Mouse (Mus musculus): ENCODE measurements around the gene Clmp. TPM values are rescaled to one million over a fixed set of nuclear protein-coding genes. Genes with fewer than 3 reads are reported as not detected.
"Not testable (repeated sequence)": the region's sequence is repeated elsewhere in the genome, so short reads cannot be mapped to it uniquely, and the experiment has no call there.

Clmp gene
- polyA plus RNA-seq, 1 experiment from 2014 or later: 57.0 TPM

DNA sequence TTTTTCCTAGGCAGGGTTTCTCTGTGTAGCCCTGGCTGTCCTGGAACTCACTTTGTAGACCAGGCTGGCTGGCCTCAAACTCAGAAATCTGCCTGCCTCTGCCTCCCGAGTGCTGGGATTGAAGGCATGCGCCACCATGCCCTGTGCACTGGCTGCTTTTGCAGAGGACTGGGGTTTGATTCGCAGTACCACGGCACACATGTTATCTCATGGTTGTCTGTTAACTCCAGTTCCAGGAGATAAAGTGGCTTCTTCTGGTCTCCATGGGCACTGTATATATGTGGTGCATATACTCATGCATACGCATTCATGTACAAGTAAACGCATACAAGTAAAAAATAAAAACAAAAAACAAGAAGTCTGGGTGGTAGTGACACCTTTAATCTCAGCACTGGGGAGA, 101.1 kb downstream of the Clmp start:
- not testable (repeated sequence) for H3K27me3 ChIP-seq (replicated peaks); H3K4me3 ChIP-seq; H3K9ac ChIP-seq; H3K4me2 ChIP-seq; H3K27ac ChIP-seq; ATAC-seq (replicated peaks); H3K9me3 ChIP-seq; H3K36me3 ChIP-seq (replicated peaks)
- H3K4me1 ChIP-seq: peaks cover 22% of the 10 kb centered on the region
- 98% methylated on average over 6 of the region's 6 CpGs for WGBS

DNA sequence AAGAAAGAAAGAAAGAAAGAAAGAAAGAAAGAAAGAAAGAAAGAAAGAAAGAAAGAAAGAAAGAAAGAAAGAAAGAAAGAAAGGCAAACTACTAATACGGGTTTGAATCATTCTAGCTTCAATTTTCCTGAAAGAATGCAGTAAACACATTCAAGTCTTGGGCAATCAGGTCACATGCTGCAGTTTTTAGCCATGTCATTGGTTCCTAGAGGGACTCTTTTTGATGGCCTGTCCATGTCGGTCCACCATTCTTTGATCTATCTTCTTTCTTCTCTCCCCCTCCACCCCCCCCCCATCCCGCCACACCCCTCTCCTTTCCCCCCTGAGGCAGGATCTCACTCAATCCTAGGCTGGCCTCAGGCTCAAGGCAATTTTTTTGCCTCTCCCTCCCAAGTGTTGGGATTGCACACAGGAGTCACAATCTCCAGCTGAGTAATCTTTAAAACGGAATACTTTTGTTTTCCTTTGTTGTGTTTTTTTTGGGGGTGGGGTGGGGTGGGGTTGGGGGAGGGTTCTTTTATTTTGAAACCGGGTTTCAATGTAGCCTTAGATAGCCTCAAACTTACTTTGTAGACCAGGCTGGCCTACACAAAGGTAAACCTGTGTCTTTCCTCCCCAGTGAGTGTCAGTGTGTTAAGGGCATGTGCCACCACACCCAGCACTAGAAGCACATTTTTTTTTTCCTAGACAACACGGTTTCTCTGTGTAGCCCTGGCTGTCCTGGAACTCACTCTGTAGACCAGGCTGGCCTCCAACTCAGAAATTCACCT, 106.3 kb downstream of the Clmp start:
- Histone ChIP-seq H3K9me3 (no peaks in the 10 kb centered on the region), H3K4me2 (no peak overlapping the region), H3K27me3 (replicated peaks) (no peaks in the 10 kb centered on the region), H3K27ac (no peak overlapping the region), H3K36me3 (replicated peaks) (no peaks in the 10 kb centered on the region), H3K4me1 (no peaks in the 10 kb centered on the region), H3K4me3 (no peak overlapping the region), H3K9ac (no peak overlapping the region)
- 63% methylated on average over 6 of the region's 6 CpGs for WGBS
- ATAC-seq (replicated peaks): no peak

DNA sequence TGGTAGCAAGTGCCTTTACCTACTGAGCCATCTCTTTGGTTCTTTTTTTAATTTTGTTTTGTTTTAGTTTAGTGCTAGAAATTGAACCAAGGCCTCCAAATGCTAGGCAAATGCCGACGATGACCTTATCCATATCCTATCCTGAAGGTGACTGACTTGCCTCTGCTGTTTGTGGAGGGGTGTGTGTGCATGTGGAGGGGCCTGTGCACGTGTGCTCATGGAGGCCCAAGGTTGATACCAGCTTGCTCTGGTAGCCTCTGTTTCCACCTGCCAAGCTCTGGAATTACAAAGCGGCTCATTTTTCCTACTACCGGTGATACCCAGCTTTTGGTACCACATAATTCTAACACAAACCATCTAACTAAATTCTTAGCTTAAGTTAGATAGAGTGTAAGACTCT, 107.8 kb downstream of the Clmp start:
- Histone ChIP-seq H3K36me3 (replicated peaks) (no peaks in the 10 kb centered on the region), H3K4me2 (no peak overlapping the region), H3K27me3 (replicated peaks) (no peaks in the 10 kb centered on the region), H3K4me3 (no peak overlapping the region), H3K27ac (no peak overlapping the region), H3K9me3 (no peaks in the 10 kb centered on the region), H3K9ac (no peak overlapping the region), H3K4me1 (no peaks in the 10 kb centered on the region)
- ATAC-seq (replicated peaks): no peak
- 97% methylated on average over 5 of the region's 5 CpGs for WGBS

DNA sequence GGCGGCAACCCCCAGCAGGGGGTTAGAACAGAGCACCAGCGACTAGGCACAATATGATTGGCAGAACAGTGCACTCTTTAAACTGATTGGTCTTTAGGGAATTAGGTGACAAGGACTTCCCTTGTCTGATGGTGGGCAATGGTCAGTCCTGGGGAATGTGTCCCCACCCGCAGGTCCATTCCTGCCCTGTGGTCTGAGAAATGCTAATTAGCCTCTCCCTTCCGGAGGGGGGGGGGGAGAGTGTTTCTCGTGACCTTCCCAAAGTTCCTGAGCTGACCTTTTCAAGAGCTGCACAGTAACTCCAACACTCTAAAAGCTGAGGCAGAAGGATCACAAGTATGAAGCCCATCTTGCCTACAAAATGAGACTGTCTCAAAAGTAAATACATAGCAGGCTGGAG, 108.5 kb downstream of the Clmp start:
- no peak overlapping the region for H3K4me2 ChIP-seq
- peaks cover 4% of the 10 kb centered on the region for H3K4me1 ChIP-seq
- H3K27ac ChIP-seq: no peak overlapping the region
- no peaks in the 10 kb centered on the region for H3K27me3 ChIP-seq (replicated peaks)
- no peaks in the 10 kb centered on the region for H3K36me3 ChIP-seq (replicated peaks)
- WGBS: 30% methylated on average over 5 of the region's 5 CpGs
- no peak overlapping the region for H3K4me3 ChIP-seq
- H3K9me3 ChIP-seq: no peaks in the 10 kb centered on the region
- no peak for ATAC-seq (replicated peaks)
- no peak overlapping the region for H3K9ac ChIP-seq

DNA sequence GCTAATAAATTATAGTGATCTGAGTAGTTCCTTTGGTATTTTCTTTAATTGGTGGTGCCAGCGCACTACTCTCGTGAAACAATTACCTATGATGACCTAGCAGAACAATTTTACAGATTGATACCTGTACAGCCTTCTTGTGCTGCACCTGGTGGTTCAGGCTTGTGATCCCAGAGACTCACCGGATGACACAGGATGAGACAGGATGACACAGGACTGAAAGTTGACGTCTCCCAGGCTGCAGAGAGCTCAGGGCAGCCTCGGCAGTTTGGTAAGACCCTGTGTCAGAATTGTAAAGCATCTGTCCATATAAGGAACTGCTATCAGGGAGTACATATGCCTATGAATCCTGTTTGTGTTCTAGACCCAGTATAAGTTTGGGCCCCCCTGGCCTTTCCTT, 109.2 kb downstream of the Clmp start:
- ATAC-seq (replicated peaks): no peak
- H3K4me3 ChIP-seq: no peak overlapping the region
- peaks cover 5% of the 10 kb centered on the region for H3K4me1 ChIP-seq
- no peak overlapping the region for H3K4me2 ChIP-seq
- H3K27me3 ChIP-seq (replicated peaks): no peaks in the 10 kb centered on the region
- H3K27ac ChIP-seq: no peak overlapping the region
- WGBS: 71% methylated on average over 5 of the region's 5 CpGs
- no peak overlapping the region for H3K9ac ChIP-seq
- no peaks in the 10 kb centered on the region for H3K36me3 ChIP-seq (replicated peaks)
- H3K9me3 ChIP-seq: no peaks in the 10 kb centered on the region

DNA sequence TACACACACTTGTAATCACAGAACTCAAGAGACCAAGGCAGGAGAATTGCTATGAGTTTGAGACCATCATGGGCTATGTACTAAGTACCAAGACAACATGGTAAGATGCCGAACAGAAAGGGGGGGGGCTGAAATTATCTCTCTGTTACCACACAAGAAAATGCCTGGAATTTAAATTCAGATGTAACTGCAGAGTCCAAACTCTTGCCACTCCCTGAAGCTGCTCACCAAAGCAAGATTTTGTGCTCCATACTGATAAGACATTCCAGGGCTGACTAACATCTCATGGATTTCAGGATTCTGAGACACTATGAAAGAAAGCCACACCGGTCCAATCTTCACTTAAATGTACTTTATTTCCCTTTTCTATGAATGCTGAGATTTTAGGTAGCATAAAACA, 109.8 kb downstream of the Clmp start:
- Histone ChIP-seq H3K27ac (no peak overlapping the region), H3K9me3 (no peaks in the 10 kb centered on the region), H3K27me3 (replicated peaks) (no peaks in the 10 kb centered on the region), H3K4me1 (peaks cover 5% of the 10 kb centered on the region), H3K4me3 (no peak overlapping the region), H3K9ac (no peak overlapping the region), H3K4me2 (no peak overlapping the region), H3K36me3 (replicated peaks) (no peaks in the 10 kb centered on the region)
- 93% methylated on average over 2 of the region's 2 CpGs for WGBS
- ATAC-seq (replicated peaks): no peak

DNA sequence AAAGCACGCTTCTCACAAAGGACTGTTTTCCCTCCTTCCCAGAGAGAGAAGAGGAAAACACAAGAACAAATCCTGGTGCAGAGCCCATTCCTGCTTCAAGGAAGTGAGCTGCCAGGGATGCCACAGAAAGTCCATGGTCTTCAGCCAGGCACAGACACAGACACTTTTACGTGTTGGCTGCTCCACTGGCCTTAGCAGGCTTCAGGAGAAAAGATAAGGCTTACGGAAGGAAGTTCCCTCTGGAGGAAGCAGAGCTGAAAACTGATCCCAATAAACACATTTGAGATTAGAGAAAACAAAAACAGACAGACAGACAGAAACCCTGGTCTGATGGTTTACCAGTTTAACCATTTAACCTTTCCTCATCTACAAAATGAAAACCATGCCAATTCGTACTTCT, 110.3 kb downstream of the Clmp start:
- no peaks in the 10 kb centered on the region for H3K27me3 ChIP-seq (replicated peaks)
- no peak for ATAC-seq (replicated peaks)
- H3K9me3 ChIP-seq: no peaks in the 10 kb centered on the region
- no peak overlapping the region for H3K4me3 ChIP-seq
- H3K4me2 ChIP-seq: no peak overlapping the region
- peaks cover 5% of the 10 kb centered on the region for H3K4me1 ChIP-seq
- H3K27ac ChIP-seq: no peak overlapping the region
- H3K36me3 ChIP-seq (replicated peaks): no peaks in the 10 kb centered on the region
- H3K9ac ChIP-seq: no peak overlapping the region
- WGBS: 78% methylated on average over 4 of the region's 4 CpGs

DNA sequence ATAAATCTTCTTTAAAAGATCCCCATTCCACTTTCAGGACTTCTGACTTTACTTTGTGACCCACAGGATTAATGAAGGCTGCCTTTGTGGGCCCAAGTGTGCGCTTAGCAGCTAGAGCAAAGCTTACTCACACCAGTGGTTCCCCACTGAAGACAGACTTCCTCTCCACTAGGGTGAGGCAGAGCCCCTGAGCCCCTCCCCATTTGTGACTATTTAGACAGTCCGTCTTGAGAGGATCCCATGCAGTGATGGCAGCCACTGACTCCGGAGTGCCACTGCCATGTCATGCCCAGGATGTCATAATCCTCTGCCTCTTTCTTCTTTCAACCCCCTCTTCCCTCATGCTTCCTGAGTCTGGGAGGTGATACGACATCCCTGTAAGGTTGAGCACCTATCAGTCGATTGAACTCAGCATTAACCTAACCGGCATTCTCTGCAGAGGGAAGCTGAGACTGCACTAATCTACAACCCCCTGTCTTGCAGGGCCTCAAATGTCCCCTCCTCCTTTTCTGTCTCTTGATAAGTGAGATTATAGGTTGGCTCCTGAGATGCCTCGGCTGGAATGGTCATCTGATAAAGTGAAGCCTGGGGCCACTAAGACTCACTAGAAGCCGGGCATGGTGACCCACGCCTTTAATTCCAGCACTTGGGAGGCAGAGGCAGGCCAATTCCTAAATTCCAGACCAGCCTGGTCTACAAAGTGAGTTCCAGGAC, 112.6 kb downstream of the Clmp start:
- no peaks in the 10 kb centered on the region for H3K9me3 ChIP-seq
- H3K4me3 ChIP-seq: no peak overlapping the region
- peaks cover 9% of the 10 kb centered on the region for H3K4me1 ChIP-seq
- no peaks in the 10 kb centered on the region for H3K36me3 ChIP-seq (replicated peaks)
- no peaks in the 10 kb centered on the region for H3K27me3 ChIP-seq (replicated peaks)
- H3K4me2 ChIP-seq: no peak overlapping the region
- no peak for ATAC-seq (replicated peaks)
- peak overlapping the region; percentile 99; the same call in 1 of the 2 replicates for H3K27ac ChIP-seq
- H3K9ac ChIP-seq: no peak overlapping the region
- WGBS: 75% methylated on average over 9 of the region's 9 CpGs

DNA sequence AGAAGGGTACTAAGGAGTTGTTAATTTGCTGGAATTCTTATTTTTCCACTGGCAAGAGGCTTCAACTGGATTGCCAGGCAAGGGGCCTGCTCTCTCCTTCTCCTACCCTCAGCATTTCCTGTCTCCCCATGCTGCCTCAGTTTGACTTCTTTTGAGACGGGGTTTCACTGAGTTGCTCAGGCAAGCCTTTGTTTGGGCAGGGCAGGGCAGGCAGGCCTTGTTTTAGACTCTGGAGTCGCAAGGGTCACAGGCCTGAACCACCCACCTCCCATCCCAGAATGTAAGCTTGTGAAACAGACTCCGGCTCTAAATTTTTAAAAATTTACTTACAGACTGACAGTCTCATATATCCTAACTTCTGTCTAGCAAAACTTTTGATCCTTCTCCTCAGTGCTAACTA, 113.3 kb downstream of the Clmp start:
- peaks cover 17% of the 10 kb centered on the region for H3K4me1 ChIP-seq
- no peak for ATAC-seq (replicated peaks)
- H3K36me3 ChIP-seq (replicated peaks): 0 out of 2 replicates have a peak, but pooled peaks cover 3% of the 10 kb centered on the region
- WGBS: 36% methylated on average over 3 of the region's 3 CpGs
- no peaks in the 10 kb centered on the region for H3K27me3 ChIP-seq (replicated peaks)
- peak overlapping the region; percentile 99 for H3K27ac ChIP-seq
- H3K9ac ChIP-seq: no peak overlapping the region
- H3K4me3 ChIP-seq: no peak overlapping the region
- no peaks in the 10 kb centered on the region for H3K9me3 ChIP-seq
- H3K4me2 ChIP-seq: peak overlapping the region; percentile 62

DNA sequence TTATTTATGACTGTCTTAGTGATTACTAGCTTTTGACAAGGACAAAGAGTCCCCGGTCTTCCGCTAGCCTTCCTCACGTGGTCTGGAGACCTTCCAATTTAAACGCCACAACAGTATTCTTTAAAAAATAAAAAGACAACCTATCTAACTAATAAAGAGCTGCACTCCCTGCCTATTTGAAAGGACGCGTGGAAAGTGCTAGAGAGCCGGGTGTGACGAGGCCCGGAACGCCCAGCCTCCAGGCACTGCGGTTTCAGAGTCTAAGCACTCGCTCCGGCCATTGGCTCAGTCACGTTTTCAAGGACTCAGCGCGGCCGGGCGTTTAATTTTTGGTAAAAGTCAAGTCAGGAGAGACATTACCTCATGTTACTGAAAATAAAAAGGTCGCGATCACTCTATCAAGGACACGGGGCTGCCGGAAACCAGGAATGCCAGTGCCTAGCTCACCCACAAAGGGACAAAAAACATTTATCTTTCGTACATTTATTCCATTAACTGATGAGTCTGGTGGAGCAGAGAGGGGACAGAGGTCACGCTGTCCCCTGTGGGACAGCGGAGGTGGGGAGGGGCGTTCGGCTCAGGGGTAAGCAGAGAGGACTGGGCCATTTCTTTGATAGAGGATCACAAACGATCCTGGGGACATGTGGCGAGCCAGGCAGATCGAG, 114.2 kb downstream of the Clmp start:
- Histone ChIP-seq H3K36me3 (replicated peaks) (peaks cover 3% of the 10 kb centered on the region; the same call in 1 of the 2 replicates), H3K4me3 (peak overlapping the region; percentile 74), H3K4me2 (peak overlapping the region; percentile 62), H3K9ac (peak overlapping the region; percentile 81), H3K4me1 (peaks cover 24% of the 10 kb centered on the region), H3K27me3 (replicated peaks) (no peaks in the 10 kb centered on the region), H3K9me3 (no peaks in the 10 kb centered on the region), H3K27ac (peak overlapping the region; percentile 99)
- under 1% methylated on average over 30 of the region's 30 CpGs for WGBS
- ATAC-seq (replicated peaks): peak; percentile 48

DNA sequence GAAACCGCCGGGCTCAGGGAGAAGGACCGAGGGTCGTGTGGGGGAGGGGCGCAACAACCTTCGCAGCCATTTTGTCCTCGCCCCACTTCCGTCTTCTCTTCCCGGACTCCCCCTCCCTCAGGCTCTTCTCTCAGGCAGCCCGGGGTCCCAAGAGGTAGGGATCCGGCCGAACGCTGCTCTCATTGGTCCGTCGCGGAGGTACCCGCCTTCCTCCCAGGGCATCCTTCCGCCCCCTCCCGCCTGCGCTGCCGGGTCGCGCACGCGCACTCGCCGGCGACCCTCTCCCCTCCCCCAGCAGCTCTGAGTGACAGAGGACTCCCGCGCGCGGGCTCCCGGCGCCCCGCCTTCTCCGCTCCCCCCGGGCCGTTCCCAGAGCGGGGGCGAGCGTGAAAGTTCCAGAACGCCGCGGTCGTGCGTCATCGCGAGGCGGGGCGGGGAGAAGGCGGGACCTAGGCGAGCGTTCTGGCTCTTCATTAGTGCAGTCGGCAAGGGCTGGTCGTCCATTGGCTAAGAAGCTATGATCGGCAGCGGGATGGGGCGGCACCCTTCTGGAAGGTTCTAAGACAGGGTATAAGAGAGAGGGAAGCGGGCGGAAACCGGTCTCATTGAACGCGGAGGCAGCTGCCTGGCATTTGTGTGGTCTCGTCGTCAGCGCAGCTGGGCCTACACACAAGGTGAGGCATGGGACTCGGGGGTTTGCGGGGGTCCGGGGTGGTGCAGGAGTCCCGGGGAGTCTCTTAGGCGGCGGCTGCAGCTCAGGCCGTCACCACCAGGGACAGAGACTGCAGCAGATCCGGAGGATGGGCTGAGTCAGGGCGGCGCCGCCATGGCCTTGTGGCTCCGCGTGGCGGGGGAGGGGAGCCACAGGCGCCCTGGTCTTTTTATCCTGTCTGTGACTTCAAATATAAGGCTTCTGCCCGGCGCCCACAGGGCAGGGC, 115.2 kb downstream of the Clmp start, which contains the start of gene Hspa8:
TSS of gene Hspa8 (plus strand) at position 310 of the 938 bp plus-strand sequence.
- Histone ChIP-seq H3K4me1 (peaks cover 34% of the 10 kb centered on the region), H3K4me2 (peak within 1 kb of the TSS; percentile 73), H3K27ac (peak within 1 kb of the TSS; percentile 99), H3K27me3 (replicated peaks) (no peaks in the 10 kb centered on the region), H3K9ac (peak within 1 kb of the TSS; percentile 93), H3K36me3 (replicated peaks) (peaks cover 12% of the 10 kb centered on the region; the same call in 1 of the 2 replicates), H3K9me3 (no peaks in the 10 kb centered on the region), H3K4me3 (peak within 1 kb of the TSS; percentile 74)
- peak; percentile 97 for ATAC-seq (replicated peaks)
- WGBS: under 1% methylated on average over 81 of the region's 83 CpGs
